Mouse (Mus musculus) liver, adult 2 months (tissue): Measurements from ENCODE around the gene Lpcat1.

Experiments
- CTCF ChIP-seq: fragments of 200-500 bp; IDR thresholded peaks from 2 replicates; pipeline ENCODE4 v1.5.1; 2011; ENCODE audit warnings: low read depth, low read length, control low read depth
- POLR2A ChIP-seq: fragments of 200-500 bp; IDR thresholded peaks from 2 replicates; pipeline ENCODE4 v1.6.1; 2011; ENCODE audit warnings: low read length, control low read depth; ENCODE audit not compliant: insufficient read depth; ENCODE audit errors: extremely low read depth

GRCm38 (mm10) chr13:73418297-73418696, 48.7 kb upstream of the Lpcat1 start:
- TF ChIP-seq CTCF (no peak), POLR2A (no peak)
